Mouse (Mus musculus) erythroblast, embryonic 14.5 days (primary cell): ENCODE results near the gene Osgepl1. TPM values are rescaled to one million over a fixed set of nuclear protein-coding genes. Genes with fewer than 3 reads are reported as not detected.
A peak's percentile ranks its signal among the peaks of the same experiment; 100 is the strongest.
"Not testable (repeated sequence)": the region's sequence is repeated elsewhere in the genome, so short reads cannot be mapped to it uniquely, and the experiment has no call there.

ENCODE experiments used
- H3K27me3 ChIP-seq: 2 replicates; pipeline ENCODE4 v1.6.1; 2012; ENCODE audit warnings: inconsistent platforms; ENCODE audit not compliant: control insufficient read depth
- H3K36me3 ChIP-seq: 2 replicates; pipeline ENCODE4 v1.6.1; 2012; ENCODE audit warnings: mild to moderate bottlenecking, inconsistent platforms; ENCODE audit not compliant: control insufficient read depth
- H3K4me1 ChIP-seq: 2 replicates; pipeline ENCODE4 v1.6.1; 2012; ENCODE audit warnings: inconsistent platforms; ENCODE audit not compliant: control insufficient read depth
- H3K4me3 ChIP-seq: replicated peaks from 2 replicates; pipeline ENCODE3; 2012; ENCODE audit warnings: moderate library complexity, mild to moderate bottlenecking, inconsistent platforms
- H3K9me3 ChIP-seq: 2 replicates; pipeline ENCODE4 v1.6.1; 2012; ENCODE audit warnings: low read length, inconsistent platforms, mixed read lengths; ENCODE audit not compliant: control insufficient read depth
- GATA1 ChIP-seq: IDR thresholded peaks from 2 replicates; pipeline ENCODE4 v1.6.1; 2012; ENCODE audit warnings: low read length, inconsistent platforms, mixed read lengths
- TAL1 ChIP-seq: IDR thresholded peaks from 3 replicates; pipeline ENCODE4 v1.6.1; 2012; ENCODE audit warnings: low read length, inconsistent platforms, mixed read lengths
- polyA plus RNA-seq: library from polyadenylated mRNA; stranded (reverse); fragments of >175 nt; gene quantifications from 2 replicates; pipeline ENCODE4 v1.2.3, GENCODE M21; 2012

Gene Osgepl1
- polyA plus RNA-seq = 0.16 and 0.30 TPM in 2 replicates

DNA sequence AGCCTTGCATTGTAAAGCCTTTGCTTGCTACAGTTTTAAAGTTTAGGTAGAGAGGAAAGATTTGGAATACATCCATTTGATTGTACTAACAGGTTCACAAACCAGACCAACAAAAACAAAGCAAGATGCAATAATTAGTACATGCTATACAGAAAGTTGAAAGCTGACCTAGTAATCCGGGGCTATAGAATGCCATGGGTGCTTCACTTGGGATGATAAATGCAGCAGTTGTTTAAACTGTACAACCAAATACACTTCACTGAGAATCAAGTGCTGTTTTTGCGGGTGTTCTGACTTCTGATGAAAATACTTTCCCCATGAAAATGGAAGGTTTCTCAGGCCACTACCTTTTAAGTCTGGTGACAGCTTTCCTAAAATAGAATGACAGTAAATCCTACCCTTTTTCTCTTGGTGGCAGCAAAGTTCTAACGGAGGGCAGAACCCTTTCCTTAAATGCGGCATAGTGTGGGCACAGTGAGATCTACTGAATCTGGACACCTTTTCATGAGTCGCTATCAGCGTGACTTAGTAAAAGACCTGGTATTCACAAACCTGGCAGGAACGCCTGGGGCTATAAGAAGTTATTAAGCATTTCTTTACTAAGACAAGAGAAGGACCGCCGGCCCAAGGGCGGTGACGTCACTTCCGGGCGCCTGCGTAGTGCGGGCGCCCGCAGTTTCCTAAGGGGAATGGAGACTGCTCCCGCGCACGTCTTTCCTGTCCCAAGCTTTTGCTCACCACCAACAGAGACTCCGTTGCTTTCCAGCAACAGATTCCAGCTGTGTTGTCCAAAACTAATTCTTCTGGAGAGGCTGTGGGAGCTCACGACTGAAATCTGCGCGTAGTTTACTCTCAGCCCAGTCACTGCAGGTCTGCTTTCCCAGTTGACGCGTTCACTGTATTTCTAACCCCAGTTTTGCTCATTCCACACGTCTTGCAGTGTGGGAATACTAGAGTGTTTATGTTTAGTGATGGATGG, at the start of gene Osgepl1:
Gene Osgepl1, plus strand, starts transcription at position 636 of the 979 bp plus-strand sequence.
- H3K27me3 ChIP-seq = no peaks in the 10 kb centered on the region
- H3K4me1 ChIP-seq = peaks cover 11% of the 10 kb centered on the region
- H3K36me3 ChIP-seq = peaks cover 58% of the 10 kb centered on the region
- TF ChIP-seq TAL1 (no peak), GATA1 (no peak)
- H3K9me3 ChIP-seq = no peaks in the 10 kb centered on the region
- peak within 1 kb of the TSS; percentile 86 for H3K4me3 ChIP-seq

DNA sequence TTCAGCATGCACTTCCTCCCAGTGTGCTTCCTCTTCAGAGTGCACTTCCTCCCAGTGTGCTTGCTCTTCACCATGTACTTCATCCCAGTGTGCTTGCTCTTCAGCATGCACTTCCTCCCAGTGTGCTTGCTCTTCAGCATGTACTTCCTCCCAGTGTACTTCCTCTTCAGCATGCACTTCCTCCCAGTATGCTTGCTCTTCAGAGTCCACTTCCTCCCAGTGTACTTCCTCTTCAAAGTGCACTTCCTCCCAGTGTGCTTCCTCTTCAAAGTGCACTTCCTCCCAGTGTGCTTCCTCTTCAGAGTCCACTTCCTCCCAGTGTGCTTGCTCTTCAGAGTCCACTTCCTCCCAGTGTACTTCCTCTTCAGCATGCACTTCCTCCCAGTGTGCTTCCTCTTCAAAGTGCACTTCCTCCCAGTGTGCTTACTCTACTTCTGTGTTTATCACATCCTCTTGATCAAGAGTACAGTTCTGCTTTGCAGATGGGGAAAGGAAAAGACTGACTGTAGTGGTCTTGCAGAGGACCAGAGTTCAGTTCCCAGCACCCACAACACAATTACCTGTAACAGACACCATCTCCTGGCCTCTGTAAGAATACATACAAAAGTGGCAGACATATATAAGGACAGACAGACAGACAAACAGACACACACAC, 48.3 kb upstream of the Osgepl1 start:
- H3K4me3 ChIP-seq, H3K27me3 ChIP-seq, H3K4me1 ChIP-seq, H3K9me3 ChIP-seq: not testable (repeated sequence)
- peaks cover 19% of the 10 kb centered on the region for H3K36me3 ChIP-seq

DNA sequence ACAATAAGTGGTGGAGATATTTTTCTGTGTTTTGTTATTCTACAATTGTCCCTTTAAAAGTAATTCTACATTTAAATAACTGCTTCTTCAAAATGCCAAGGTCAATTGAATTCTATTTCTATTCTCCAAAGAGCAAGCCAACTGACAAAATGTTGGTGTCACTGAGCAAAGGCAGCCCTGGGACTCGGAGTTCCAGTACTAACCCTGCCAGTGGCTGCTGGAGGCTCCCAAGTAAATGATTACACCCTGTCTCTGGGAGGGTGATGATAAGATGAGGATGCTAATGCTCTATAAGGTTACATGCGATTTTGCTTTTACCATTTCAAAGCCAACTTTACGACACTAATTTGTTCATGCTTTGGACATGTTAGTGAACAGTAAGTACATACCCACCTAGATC, 43.5 kb upstream of the Osgepl1 start:
- Histone ChIP-seq H3K36me3 (peaks cover 29% of the 10 kb centered on the region), H3K27me3 (no peaks in the 10 kb centered on the region), H3K9me3 (0 out of 2 replicates have a peak, but pooled peaks cover under 1% of the 10 kb centered on the region), H3K4me3 (no peak overlapping the region), H3K4me1 (no peaks in the 10 kb centered on the region; the same call in 1 of the 2 replicates)
- no peak for TF ChIP-seq GATA1
- no peak for TF ChIP-seq TAL1

DNA sequence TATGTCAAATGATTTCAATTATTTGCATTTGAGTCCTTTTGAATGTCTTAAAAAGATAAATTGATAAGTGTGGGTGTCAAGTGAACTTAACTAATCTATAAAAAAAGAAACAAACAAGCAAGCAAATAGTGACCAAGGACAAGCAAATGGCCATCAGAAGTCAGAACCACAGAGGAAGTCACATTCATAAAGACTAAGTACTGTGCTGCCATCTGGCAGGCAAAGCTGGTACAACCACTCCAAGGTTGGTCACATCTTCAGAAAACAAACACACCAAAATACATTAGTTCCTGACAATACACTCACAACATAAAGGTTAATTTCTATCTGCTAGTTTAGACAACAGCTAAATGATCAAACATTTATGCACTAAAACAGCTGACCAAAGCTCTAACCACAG, 40.8 kb upstream of the Osgepl1 start:
- H3K4me3 ChIP-seq = no peak overlapping the region
- H3K4me1 ChIP-seq = no peaks in the 10 kb centered on the region; the same call in 1 of the 2 replicates
- H3K9me3 ChIP-seq = no peaks in the 10 kb centered on the region
- H3K36me3 ChIP-seq = peaks cover 27% of the 10 kb centered on the region
- TF ChIP-seq TAL1 (no peak), GATA1 (no peak)
- no peaks in the 10 kb centered on the region for H3K27me3 ChIP-seq

DNA sequence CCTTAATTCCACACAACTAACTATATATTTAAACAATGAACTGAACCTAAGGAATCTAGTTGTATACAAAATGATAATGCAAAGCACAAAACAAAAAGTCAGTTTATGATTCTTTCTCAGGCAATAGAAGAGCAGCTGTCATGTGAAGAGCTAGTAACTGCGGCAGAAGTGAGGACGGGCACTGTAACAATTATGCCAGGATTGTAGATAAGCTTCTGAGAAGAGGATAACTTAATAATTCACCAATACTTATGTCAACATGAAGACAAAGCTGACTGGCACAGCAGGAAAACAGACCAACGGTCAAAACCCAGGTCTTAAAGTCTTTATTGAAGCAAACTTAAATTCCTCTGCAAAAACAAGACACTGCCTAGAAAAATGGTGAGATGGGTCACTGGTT, 22.2 kb upstream of the Osgepl1 start:
- TF ChIP-seq TAL1 (no peak), GATA1 (no peak)
- peaks cover 10% of the 10 kb centered on the region for H3K4me1 ChIP-seq
- H3K4me3 ChIP-seq = no peak overlapping the region
- peaks cover 32% of the 10 kb centered on the region for H3K36me3 ChIP-seq
- peaks cover 4% of the 10 kb centered on the region; the same call in 1 of the 2 replicates for H3K9me3 ChIP-seq
- H3K27me3 ChIP-seq = no peaks in the 10 kb centered on the region

DNA sequence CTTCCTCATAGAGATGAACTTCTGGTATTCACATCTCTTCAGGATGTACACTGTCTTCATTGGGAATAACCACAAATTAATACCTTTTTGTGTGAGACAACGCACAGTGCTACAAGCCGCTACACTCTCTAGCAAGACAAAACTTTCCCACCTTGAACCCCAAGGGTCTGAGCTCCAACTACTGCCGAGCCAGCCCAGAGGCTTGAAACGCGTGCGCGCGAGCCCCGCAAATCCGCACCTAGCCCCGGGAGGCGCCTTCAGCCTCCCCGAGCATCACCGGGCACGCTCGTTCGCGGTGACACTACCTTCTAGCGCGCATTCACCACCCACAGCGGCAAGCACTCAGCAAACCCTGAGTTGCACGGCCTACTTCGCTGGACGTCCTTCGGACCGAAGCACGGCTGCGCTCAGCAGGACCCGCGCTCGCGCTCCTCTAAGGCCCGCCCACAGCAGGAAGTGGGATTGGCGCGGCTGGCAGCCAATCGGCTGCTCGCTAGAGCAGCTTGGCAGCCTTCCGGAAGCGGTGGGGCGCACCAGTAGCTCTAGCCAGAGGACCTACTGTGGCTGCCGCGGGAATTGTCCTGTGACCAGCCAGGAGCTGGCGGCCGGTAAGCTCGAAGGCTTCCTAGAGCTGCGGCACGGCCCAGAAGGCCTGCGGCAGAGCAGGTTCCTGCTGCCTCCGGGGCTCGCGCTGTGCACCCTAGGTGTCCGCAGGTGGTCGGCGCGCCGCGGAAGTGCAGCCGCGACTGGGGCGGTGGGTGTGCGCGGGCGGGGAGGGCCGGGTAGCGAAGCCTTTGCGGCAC, 16.6 kb upstream of the Osgepl1 start, which contains the start of the genes Pms1, Ormdl1 and Gm28778:
Gene Pms1, minus strand, starts transcription at position 438 of the 803 bp plus-strand sequence.
Gene Ormdl1, plus strand, starts transcription at position 515 of the 803 bp plus-strand sequence.
Gene Gm28778, plus strand, starts transcription at position 531 of the 803 bp plus-strand sequence.
- TF ChIP-seq GATA1 (no peak), TAL1 (no peak)
- Histone ChIP-seq H3K36me3 (peaks cover 47% of the 10 kb centered on the region), H3K27me3 (no peaks in the 10 kb centered on the region), H3K9me3 (no peaks in the 10 kb centered on the region), H3K4me1 (peaks cover 27% of the 10 kb centered on the region), H3K4me3 (peak within 1 kb of the TSS; percentile 90)

DNA sequence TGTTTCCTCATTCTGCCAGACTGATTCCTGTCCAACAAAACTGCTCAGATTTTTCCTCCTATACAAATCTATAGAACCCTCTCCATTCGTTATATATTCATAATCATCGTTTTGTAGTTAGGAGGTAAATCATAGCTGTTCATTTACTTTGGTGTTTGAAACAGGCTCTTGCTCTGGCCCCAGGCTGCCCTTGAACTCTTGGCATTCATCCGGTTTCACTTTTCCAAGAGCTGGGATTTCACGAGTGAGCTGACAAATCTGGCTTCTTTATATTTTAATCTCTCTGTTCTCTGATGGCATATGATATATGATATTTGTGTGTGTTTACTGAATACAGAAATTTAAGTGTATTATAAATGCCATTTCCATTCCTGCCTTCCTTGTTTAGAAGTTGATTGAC, 12.9 kb upstream of the Osgepl1 start:
- Histone ChIP-seq H3K27me3 (no peaks in the 10 kb centered on the region), H3K36me3 (peaks cover 60% of the 10 kb centered on the region), H3K9me3 (no peaks in the 10 kb centered on the region), H3K4me3 (no peak overlapping the region), H3K4me1 (peaks cover 22% of the 10 kb centered on the region)
- no peak for TF ChIP-seq TAL1
- no peak for TF ChIP-seq GATA1

DNA sequence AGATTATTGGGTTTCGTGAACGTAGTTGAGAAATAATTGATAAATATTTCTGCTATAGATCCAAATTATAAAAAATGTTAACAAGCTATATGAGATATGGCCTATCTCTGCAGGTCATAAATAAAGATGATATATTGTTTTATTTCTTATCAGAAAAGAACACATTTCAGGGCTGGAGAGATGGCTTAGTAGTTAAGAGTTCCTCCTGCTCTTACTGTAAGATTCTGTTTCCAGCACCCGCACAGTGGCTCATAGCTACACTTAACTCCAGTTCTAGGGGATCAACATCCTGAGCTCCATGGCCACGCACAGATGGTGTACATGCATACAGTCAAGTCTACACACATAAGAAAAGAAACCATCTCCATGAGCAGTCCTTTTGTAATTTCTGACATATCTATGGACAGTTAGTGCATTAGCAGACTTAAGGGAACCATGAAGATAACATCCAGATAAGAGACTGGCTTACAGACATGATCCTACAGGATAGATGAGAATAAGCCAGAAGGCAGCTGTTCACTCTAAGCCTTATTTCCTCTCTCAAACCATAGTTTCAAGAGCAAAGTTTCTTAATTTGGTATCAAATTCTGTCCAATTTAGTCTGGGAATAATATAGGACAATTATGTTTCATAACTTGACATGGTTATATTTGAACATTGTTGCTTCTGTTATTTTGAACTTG, 8.4 kb downstream of the Osgepl1 start:
- H3K4me1 ChIP-seq = peaks cover 27% of the 10 kb centered on the region
- no peak overlapping the region for H3K4me3 ChIP-seq
- H3K36me3 ChIP-seq = peaks cover 77% of the 10 kb centered on the region
- TF ChIP-seq TAL1 = no peak
- no peak for TF ChIP-seq GATA1
- no peaks in the 10 kb centered on the region for H3K27me3 ChIP-seq
- H3K9me3 ChIP-seq = no peaks in the 10 kb centered on the region
